Mouse (Mus musculus) bone marrow macrophage, adult 2 months (primary cell): ENCODE measurements around the gene Gm45062.

ENCODE experiments used
- CTCF ChIP-seq: IDR thresholded peaks from 2 replicates; pipeline ENCODE4 v1.5.1; 2012; ENCODE audit warnings: low read depth, mild to moderate bottlenecking, low read length, moderate library complexity
- POLR2A ChIP-seq: IDR thresholded peaks from 2 replicates; pipeline ENCODE4 v1.6.1; 2012; ENCODE audit warnings: mild to moderate bottlenecking, low read depth, low read length, borderline replicate concordance

GRCm38 (mm10) chr6:8421421-8421820 is 162.2 kb downstream of the Gm45062 start:
- no peak for TF ChIP-seq CTCF
- no peak for TF ChIP-seq POLR2A
